Mouse (Mus musculus) heart, embryonic 13.5 days (tissue): ENCODE measurements around the gene Adam33. TPM values are rescaled to one million over a fixed set of nuclear protein-coding genes. Genes with fewer than 3 reads are reported as not detected.
"Not testable (repeated sequence)": the region's sequence is repeated elsewhere in the genome, so short reads cannot be mapped to it uniquely, and the experiment has no call there.

Source experiments
- ATAC-seq: fragments of 200-750 bp; cut with Nextera tagmentation; 2 replicates; pipeline ENCODE4 v1.8.0; 2017; ENCODE audit warnings: moderate TSS enrichment; ENCODE audit not compliant: insufficient number of reproducible peaks, low FRiP score, low TSS enrichment; ENCODE audit errors: extremely low read depth
- H3K27ac ChIP-seq: fragments of 300-500 bp; sonication (generic); replicated peaks from 2 replicates; pipeline ENCODE4 v1.5.1; 2015; ENCODE audit warnings: moderate library complexity, mild to moderate bottlenecking, inconsistent platforms
- H3K27me3 ChIP-seq: fragments of 300-500 bp; sonication (generic); replicated peaks from 2 replicates; pipeline ENCODE4 v1.6.1; 2015; ENCODE audit warnings: mild to moderate bottlenecking, inconsistent platforms
- H3K36me3 ChIP-seq: fragments of 300-500 bp; sonication (generic); 2 replicates; pipeline ENCODE4 v1.6.1; 2015; ENCODE audit warnings: mild to moderate bottlenecking, inconsistent platforms
- H3K4me1 ChIP-seq: fragments of 300-500 bp; sonication (generic); 2 replicates; pipeline ENCODE4 v1.6.1; 2015; ENCODE audit warnings: inconsistent platforms
- H3K4me2 ChIP-seq: fragments of 300-500 bp; sonication (generic); 2 replicates; pipeline ENCODE4 v1.6.1; 2015; ENCODE audit warnings: inconsistent platforms, mild to moderate bottlenecking, moderate library complexity
- H3K4me3 ChIP-seq: fragments of 300-500 bp; sonication (generic); 2 replicates; pipeline ENCODE4 v1.5.1; 2015; ENCODE audit warnings: moderate library complexity, mild to moderate bottlenecking, inconsistent platforms
- H3K9ac ChIP-seq: fragments of 300-500 bp; sonication (generic); 2 replicates; pipeline ENCODE4 v1.6.1; 2015; ENCODE audit warnings: inconsistent platforms, mild to moderate bottlenecking, moderate library complexity
- H3K9me3 ChIP-seq: fragments of 300-500 bp; sonication (generic); 2 replicates; pipeline ENCODE4 v1.6.1; 2016; ENCODE audit warnings: inconsistent platforms
- WGBS: fragments of 180-500 bp; shearing (Covaris S2); methylation state at CpG from one replicate; pipeline ENCODE4 v1.1.7; 2015; ENCODE audit warnings: mixed read lengths; 5-methylcytosine and 5-hydroxymethylcytosine counted together
- polyA plus RNA-seq: library from polyadenylated mRNA; unstranded; fragments of >200 nt; fragmentation: Nextera tagmentation; extraction: Ambion mirVana; gene quantifications from 2 replicates; pipeline ENCODE4 v1.2.1, GENCODE M21; 2015

Adam33 gene
- polyA plus RNA-seq, 1 experiment from 2014 or later: 12.8 TPM

DNA sequence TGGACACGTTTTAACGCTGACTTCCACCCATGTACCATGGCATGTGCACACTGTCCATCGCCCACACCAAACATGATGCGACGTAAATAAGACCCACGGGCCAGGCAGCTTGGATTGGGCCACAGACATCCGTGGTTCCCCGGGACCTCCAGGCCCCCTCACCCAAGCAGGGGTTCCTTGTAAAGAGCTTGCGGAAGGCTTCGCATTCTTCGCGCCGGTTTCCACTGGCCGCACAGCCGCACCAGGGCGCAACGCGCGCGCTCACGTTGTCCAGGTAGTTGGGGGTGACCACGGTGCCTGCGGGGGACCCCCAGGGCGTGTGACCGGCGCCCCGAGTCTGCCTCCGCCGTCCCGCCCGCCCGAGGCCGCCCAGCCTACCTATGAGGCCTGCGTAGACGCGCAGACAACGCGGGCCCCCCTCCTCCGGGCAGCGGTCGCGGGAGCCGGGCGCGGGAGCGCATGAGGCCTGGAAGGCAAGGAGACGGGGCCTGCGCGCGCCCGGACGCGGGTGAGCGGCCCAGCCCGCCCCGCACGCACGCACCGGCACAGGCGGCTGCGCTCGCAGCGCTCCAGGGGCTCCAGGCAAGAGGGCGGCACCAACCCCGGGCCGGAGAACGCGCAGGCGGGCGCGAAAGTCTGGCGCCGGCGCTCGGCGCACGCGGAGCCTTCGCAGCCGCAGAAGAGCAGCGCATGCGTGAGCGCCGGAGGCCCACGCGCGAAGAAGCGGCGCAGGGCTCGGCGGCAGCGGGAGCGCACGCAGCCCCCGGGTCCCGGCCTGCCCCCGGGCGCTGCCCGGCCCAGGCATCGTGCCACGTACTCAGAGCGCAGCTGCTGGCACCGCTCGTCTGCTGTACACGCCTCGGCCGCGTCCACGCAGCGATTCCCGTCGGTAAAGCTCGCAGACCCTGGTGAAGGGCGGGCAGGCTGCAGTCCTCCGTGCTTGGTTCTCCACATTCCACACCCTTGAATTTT is 22.5 kb downstream of the Adam33 start:
- Histone ChIP-seq H3K4me2 (peak overlapping the region; percentile 94), H3K4me1 (peaks cover 37% of the 10 kb centered on the region), H3K27me3 (peaks cover 70% of the 10 kb centered on the region), H3K36me3 (no peaks in the 10 kb centered on the region), H3K9me3 (no peaks in the 10 kb centered on the region), H3K9ac (peak overlapping the region; percentile 78), H3K4me3 (peak overlapping the region; percentile 63), H3K27ac (no peak overlapping the region)
- WGBS: 3% methylated on average over 115 of the region's 115 CpGs
- no peak for ATAC-seq

DNA sequence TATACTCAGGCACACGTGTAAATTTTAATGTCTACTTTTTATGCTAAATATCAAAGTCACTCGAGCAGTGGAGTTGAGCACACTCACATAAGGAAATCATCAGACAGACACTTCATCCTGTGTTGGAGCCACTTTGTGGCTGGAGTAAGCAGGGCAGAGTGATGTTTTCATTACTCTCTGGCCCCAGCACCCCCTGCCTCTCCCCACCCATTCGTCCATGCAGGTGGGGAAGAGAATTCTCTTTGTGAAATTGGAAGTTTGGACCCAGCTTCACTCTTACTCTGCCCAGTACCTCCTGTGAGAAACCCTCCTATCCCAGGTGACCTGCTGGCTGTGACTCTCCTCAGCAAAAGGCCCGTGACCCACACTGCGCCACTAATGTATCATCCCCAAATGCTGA is 24.9 kb downstream of the Adam33 start:
- Histone ChIP-seq H3K36me3 (no peaks in the 10 kb centered on the region), H3K27ac (no peak overlapping the region), H3K9me3 (peaks cover under 1% of the 10 kb centered on the region; the same call in 1 of the 2 replicates), H3K4me3 (no peak overlapping the region), H3K4me2 (no peak overlapping the region), H3K27me3 (peaks cover 77% of the 10 kb centered on the region), H3K9ac (no peak overlapping the region), H3K4me1 (peaks cover 24% of the 10 kb centered on the region)
- no peak for ATAC-seq
- 73% methylated on average over 5 of the region's 5 CpGs for WGBS

DNA sequence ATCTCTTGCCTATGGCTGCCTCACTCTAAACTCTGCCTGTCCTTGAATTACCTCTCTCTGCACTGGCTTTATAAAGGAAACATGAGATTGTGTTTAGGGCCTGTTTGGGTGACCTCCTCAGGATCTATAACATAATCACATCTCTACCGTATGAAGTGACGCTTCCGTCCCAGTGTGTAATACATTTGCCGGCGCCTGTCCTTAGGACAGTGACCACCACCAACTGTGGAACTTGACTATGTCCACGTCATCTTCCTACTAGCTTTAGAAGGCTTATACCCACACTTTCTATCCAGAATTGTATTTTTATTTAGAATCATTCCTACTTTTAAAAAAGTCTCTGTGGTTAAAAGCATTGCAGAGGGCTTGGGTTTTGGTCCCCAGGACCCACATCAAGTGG is 25.4 kb downstream of the Adam33 start:
- Histone ChIP-seq H3K27me3 (peaks cover 72% of the 10 kb centered on the region), H3K4me1 (peaks cover 24% of the 10 kb centered on the region), H3K4me3 (no peak overlapping the region), H3K27ac (no peak overlapping the region), H3K9me3 (peaks cover 6% of the 10 kb centered on the region; the same call in 1 of the 2 replicates), H3K9ac (no peak overlapping the region), H3K36me3 (no peaks in the 10 kb centered on the region), H3K4me2 (no peak overlapping the region)
- 85% methylated on average over 6 of the region's 6 CpGs for WGBS
- no peak for ATAC-seq

DNA sequence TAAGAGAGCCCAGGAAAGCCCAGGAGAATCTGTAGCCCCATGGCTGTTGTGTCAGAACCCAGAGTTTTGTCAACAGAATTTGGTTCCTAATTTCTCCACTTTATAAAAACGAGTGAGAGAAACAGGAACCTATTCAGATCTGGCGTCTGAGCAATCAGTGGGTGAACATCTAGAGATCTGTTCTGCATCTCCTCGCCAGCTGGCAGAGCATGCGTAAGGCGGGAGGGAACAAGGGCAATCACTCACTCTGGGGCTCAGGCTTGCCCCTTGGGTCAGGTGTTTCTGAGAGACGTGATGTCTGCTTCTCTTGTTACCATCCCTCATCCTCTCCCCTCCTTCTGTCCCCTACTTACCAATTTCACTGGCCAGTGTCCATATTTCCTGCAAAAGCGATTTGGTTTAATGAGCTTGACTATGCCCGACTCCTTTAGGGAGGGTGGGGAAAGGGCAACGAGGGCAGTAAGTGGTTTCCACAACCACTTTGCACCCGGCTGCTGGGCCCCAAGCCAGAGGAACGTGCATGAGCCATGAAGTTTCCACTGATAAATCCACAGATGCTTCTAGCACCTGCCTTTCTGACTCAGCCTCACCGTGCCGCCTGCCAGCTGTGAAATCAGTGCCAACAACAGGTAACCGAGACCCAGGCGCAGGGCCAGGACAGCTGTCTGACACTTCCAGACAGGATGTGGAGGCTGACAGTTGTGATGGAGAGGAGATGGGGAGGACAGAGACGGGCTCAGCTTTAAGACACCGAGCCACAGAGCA is 26.2 kb downstream of the Adam33 start:
- Histone ChIP-seq H3K27ac (no peak overlapping the region), H3K4me1 (peaks cover 24% of the 10 kb centered on the region), H3K4me3 (no peak overlapping the region), H3K36me3 (no peaks in the 10 kb centered on the region), H3K9me3 (peaks cover 7% of the 10 kb centered on the region; the same call in 1 of the 2 replicates), H3K27me3 (peaks cover 64% of the 10 kb centered on the region), H3K9ac (no peak overlapping the region), H3K4me2 (no peak overlapping the region)
- whole genome bisulfite sequencing: 32% methylated on average over 17 of the region's 17 CpGs
- no peak for ATAC-seq

DNA sequence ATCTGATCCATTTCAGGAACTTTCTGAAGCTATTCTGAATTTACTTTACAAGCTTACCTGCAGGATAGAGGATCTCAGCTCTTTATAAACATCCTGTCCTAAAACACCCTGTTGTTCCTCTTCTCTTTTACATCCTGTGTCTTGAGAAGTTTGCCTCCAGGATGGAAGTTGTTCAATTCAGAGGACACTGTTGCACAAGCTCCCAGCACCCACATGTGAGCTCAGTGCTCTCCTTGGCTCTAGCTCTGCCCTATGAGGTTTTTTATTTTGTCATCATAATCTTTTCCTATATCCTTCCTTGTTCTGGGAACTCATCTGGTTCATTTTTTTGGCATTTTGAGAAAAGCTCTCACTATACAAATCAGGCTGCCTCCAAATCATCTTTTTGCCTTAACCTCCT is 26.9 kb downstream of the Adam33 start:
- H3K27me3 ChIP-seq: peaks cover 58% of the 10 kb centered on the region
- no peak for ATAC-seq
- H3K4me3 ChIP-seq: no peak overlapping the region

DNA sequence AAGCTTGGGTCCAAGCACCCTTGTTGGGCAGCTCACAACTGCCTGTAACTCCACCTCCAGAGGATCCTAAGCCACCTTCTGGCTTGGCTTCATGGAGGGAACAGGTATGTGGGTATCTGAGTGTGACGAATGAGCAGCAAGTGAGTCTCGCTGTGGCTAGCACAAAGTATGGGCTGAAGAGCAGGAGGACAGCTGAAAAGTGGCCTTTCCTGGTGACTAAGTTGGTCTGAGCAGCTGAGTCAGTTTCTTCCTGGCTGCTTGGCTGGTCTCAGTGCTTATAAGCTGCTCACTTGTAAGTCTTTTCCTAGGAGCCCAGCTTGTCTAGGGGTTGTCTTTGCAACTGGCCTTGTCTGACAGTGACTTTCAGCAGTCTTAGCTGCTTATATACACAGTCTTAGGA is 27.3 kb downstream of the Adam33 start:
- ATAC-seq: no peak
- peaks cover 54% of the 10 kb centered on the region for H3K27me3 ChIP-seq
- H3K9me3 ChIP-seq: peaks cover 7% of the 10 kb centered on the region; the same call in 1 of the 2 replicates
- H3K36me3 ChIP-seq: no peaks in the 10 kb centered on the region
- no peak overlapping the region for H3K9ac ChIP-seq
- no peak overlapping the region for H3K27ac ChIP-seq
- H3K4me1 ChIP-seq: peaks cover 20% of the 10 kb centered on the region
- no peak overlapping the region for H3K4me3 ChIP-seq
- 92% methylated on average over 2 of the region's 2 CpGs for WGBS
- no peak overlapping the region for H3K4me2 ChIP-seq

More for the DNA sequence above, 26.9 kb downstream of the Adam33 start:
- Histone ChIP-seq H3K4me1 (peaks cover 24% of the 10 kb centered on the region), H3K9me3 (peaks cover 7% of the 10 kb centered on the region; the same call in 1 of the 2 replicates), H3K9ac (no peak overlapping the region), H3K36me3 (no peaks in the 10 kb centered on the region), H3K27ac (no peak overlapping the region), H3K4me2 (no peak overlapping the region)

DNA sequence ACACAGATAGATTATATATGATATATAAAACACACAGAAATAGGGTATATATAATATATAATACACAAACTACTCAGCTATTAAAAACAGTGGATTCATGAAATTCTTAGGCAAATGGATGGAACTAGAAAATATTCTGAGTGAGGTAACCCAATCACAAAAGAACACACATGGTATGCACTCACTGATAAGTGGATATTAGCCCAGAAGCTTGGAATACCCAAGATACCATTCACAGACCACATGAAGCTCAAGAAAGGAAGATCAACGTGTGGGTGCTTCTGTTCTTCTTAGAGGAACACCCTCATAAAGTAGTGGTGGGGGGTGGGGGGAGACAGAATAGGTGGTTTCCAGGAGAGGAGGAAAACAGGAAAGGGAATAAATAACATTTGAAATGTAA is 32.2 kb downstream of the Adam33 start:
- H3K4me1 ChIP-seq: peaks cover 11% of the 10 kb centered on the region
- not testable (repeated sequence) for H3K9me3 ChIP-seq, H3K9ac ChIP-seq, H3K4me2 ChIP-seq, H3K27ac ChIP-seq, H3K4me3 ChIP-seq, ATAC-seq
- peaks cover 13% of the 10 kb centered on the region; the same call in 1 of the 2 replicates for H3K27me3 ChIP-seq
- H3K36me3 ChIP-seq: peaks cover 16% of the 10 kb centered on the region
- WGBS: 37% methylated on average over 1 of the region's 1 CpGs

DNA sequence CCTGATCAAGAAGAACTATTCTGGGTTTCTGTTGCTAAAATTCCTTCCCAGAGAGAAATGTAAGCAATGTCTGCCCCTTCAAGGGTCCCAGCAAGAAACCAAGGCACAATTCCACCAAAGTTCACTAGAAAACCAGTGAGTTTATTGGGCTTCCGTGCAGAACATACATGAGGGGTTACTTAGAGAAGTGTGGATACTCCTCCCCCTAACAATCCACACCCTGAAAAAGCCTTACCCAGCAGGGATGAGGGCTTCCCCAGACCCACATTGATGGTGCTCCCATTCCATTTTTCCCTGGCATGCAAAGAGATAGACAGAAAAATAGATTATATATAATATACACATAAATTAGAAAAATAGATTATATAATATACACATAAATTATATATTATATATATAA is 32.6 kb downstream of the Adam33 start:
- H3K4me1 ChIP-seq: peaks cover 11% of the 10 kb centered on the region
- H3K9ac ChIP-seq: no peak overlapping the region
- ATAC-seq: no peak
- no peak overlapping the region for H3K4me3 ChIP-seq
- H3K4me2 ChIP-seq: no peak overlapping the region
- peaks cover 9% of the 10 kb centered on the region; the same call in 1 of the 2 replicates for H3K27me3 ChIP-seq
- 73% methylated on average over 1 of the region's 1 CpGs for WGBS
- peaks cover 20% of the 10 kb centered on the region for H3K36me3 ChIP-seq
- H3K27ac ChIP-seq: no peak overlapping the region
- peaks cover 7% of the 10 kb centered on the region; the same call in 1 of the 2 replicates for H3K9me3 ChIP-seq

DNA sequence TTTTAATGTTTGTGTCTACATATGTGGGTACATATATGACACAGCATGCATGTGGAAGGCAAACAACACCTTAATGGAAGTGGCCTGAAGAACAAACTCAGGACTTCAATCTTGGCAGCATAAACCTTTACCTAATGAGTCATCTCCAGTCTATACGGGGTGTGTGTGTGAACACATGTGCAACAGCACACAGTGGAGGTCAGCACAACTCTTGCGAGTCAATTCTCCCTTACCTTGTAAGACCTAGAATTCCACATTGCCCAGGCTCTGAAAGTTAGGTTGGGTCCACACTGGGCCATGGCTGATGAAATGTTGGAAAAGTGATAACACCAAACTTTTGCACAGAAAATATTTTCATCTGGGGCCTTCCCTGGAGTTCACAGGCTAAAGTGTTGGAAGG is 33.1 kb downstream of the Adam33 start:
- H3K4me3 ChIP-seq: no peak overlapping the region
- peaks cover 11% of the 10 kb centered on the region for H3K4me1 ChIP-seq
- no peak overlapping the region for H3K27ac ChIP-seq
- WGBS: 83% methylated on average over 2 of the region's 2 CpGs
- 0 out of 2 replicates have a peak, but pooled peaks cover 5% of the 10 kb centered on the region for H3K27me3 ChIP-seq
- H3K9ac ChIP-seq: no peak overlapping the region
- peaks cover 7% of the 10 kb centered on the region; the same call in 1 of the 2 replicates for H3K9me3 ChIP-seq
- ATAC-seq: no peak
- H3K4me2 ChIP-seq: no peak overlapping the region
- peaks cover 24% of the 10 kb centered on the region for H3K36me3 ChIP-seq

DNA sequence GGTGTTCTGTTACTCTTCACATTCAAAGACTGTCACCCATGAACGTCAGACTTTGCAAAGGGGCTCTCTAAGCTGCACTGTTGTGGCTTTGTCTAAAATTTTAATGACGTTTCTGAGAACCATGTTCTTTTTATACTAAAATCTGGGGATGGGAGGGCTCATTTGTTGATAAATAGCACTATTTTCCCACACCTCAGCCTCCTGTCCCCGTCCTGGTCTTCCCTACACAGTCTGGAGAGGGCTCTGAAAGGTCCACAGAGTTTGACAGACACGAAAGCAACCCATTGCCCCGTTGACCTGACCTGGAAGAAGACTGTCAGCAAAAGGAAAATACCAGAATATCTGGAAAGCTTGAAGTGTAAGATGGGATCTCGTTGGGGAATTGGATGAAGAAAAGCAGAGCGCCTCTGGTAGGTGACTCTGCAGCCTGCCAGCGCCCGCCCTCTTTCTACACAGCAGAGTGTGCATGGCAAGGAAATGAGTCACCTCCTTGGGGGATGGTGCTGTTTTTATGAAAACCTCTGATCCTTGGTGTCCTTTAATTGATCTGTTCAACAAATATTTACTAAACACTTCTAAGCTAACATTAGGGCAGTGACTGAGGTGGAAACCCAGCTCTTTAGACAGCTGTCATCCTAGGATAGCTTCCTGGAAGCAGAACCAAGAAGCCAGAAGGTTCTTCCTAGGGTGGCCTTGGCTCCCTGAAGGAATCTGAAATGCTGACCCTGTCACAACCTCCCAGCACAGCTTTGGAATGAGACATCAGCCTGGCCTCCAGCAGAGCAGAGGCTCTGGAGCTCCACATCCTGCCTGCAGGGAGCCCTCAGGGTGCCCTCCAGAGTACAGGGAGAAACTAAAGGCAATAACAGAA is 34.3 kb downstream of the Adam33 start:
- H3K4me1 ChIP-seq: peaks cover 11% of the 10 kb centered on the region
- peaks cover 7% of the 10 kb centered on the region; the same call in 1 of the 2 replicates for H3K9me3 ChIP-seq
- H3K4me2 ChIP-seq: no peak overlapping the region
- peak overlapping the region; percentile 53 for H3K27ac ChIP-seq
- no peak for ATAC-seq
- no peak overlapping the region for H3K9ac ChIP-seq
- H3K27me3 ChIP-seq: no peaks in the 10 kb centered on the region
- peaks cover 32% of the 10 kb centered on the region for H3K36me3 ChIP-seq
- WGBS: 42% methylated on average over 9 of the region's 9 CpGs
- no peak overlapping the region for H3K4me3 ChIP-seq
